Mouse (Mus musculus): ENCODE results near the gene Nkx2-5.

Gene Nkx2-5

GRCm38 (mm10) chr17:26789460-26790268, 55.1 kb downstream of the Nkx2-5 start:
- DNase-seq (ENCODE audit: low spot score in 2 of 2) = no peak

GRCm38 (mm10) chr17:26788986-26789385, 55.8 kb downstream of the Nkx2-5 start:
- no peak for DNase-seq (ENCODE audit: low spot score in 2 of 2)
